Mouse (Mus musculus): ENCODE measurements around the gene Tshr. TPM values are rescaled to one million over a fixed set of nuclear protein-coding genes. Genes with fewer than 3 reads are reported as not detected.

Tshr gene
- total RNA-seq, 1 experiment, result 0.22 TPM

GRCm38 (mm10) chr12:91412461-91413182 lies 28.3 kb downstream of the Tshr start:
- Histone ChIP-seq H3K9ac (ENCODE audit: insufficient read depth, low read depth, low read length, poor library complexity, severe bottlenecking) (no peak overlapping the region), H3K36me3 (ENCODE audit: control insufficient read depth, insufficient read depth, low read length, poor library complexity, severe bottlenecking) (no peaks in the 10 kb centered on the region), H3K9me3 (ENCODE audit: control insufficient read depth, insufficient read depth, low read depth, low read length) (no peaks in the 10 kb centered on the region), H3K4me1 (ENCODE audit: control insufficient read depth in 2 of 2, insufficient read depth in 2 of 2, low read length in 2 of 2, poor library complexity in 1 of 2) (no peaks in the 10 kb centered on the region), H3K27ac (ENCODE audit: insufficient read depth, low read depth, low read length, poor library complexity, severe bottlenecking) (no peak overlapping the region), H3K4me3 (ENCODE audit: insufficient read depth in 1 of 2, low read depth in 1 of 2, low read length in 2 of 2, poor library complexity in 1 of 2, severe bottlenecking in 1 of 2) (no peak overlapping the region)
- TF ChIP-seq HCFC1 (IDR thresholded peaks at IDR 0.05; ENCODE audit: borderline replicate concordance, insufficient read depth, low read length) (no peak), MAFK (IDR thresholded peaks at IDR 0.05; ENCODE audit: insufficient read depth, low read depth, low read length) (no peak), ZNF384 (IDR thresholded peaks at IDR 0.05; ENCODE audit: low read depth, low read length) (no peak), CHD2 (IDR thresholded peaks at IDR 0.05; ENCODE audit: low read depth, low read length) (no peak), ZC3H11A (IDR thresholded peaks at IDR 0.05; ENCODE audit: borderline replicate concordance, low read depth, low read length) (no peak)
- DNase-seq (ENCODE audit: low read depth, low spot score), result no peak
- in situ Hi-C loops (cut with MboI; ENCODE audit: low sequenced_read_pairs in 2 of 2, unreplicated experiment in 2 of 2), result loop anchor here (25.0 kb wide), 1 partner anchor 375 kb away; the partner anchor contains the start of gene Ston2 (in 2 of the 2)

DNA sequence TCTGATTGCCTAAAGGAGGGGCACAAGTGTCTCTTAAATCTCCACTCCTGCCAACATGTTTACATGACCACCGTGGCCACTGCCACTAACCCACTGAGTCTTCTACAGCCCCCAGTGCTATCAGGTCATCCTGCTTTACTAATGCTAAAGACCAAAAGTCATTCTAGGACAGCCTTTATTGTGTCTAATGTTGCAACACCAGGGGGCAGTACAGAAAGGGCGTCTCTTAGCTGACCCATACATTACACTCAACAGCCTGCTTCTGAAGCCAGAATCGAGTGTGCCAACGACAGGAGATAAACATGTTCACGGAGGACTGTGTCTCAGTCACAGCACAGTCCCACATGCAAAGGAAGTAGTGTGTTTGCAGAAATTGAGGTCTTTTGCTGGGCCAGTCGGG lies 30.7 kb downstream of the Tshr start:
- no peaks in the 10 kb centered on the region for H3K36me3 ChIP-seq (ENCODE audit: control insufficient read depth, insufficient read depth, low read length, poor library complexity, severe bottlenecking)
- no peak overlapping the region for H3K27ac ChIP-seq (ENCODE audit: insufficient read depth, low read depth, low read length, poor library complexity, severe bottlenecking)
- no peak overlapping the region for H3K9ac ChIP-seq (ENCODE audit: insufficient read depth, low read depth, low read length, poor library complexity, severe bottlenecking)
- no peaks in the 10 kb centered on the region for H3K9me3 ChIP-seq (ENCODE audit: control insufficient read depth, insufficient read depth, low read depth, low read length)
- no peak overlapping the region for H3K4me3 ChIP-seq (ENCODE audit: insufficient read depth in 1 of 2, low read depth in 1 of 2, low read length in 2 of 2, poor library complexity in 1 of 2, severe bottlenecking in 1 of 2)
- H3K4me1 ChIP-seq (ENCODE audit: control insufficient read depth in 2 of 2, insufficient read depth in 2 of 2, low read length in 2 of 2, poor library complexity in 1 of 2), result no peaks in the 10 kb centered on the region
- in situ Hi-C loops (cut with MboI; ENCODE audit: low sequenced_read_pairs in 2 of 2, unreplicated experiment in 2 of 2), result loop anchor here (25.0 kb wide), 1 partner anchor 372 kb away; the partner anchor contains the start of gene Ston2 (in 2 of the 2)
- no peak for TF ChIP-seq ZC3H11A (IDR thresholded peaks at IDR 0.05; ENCODE audit: borderline replicate concordance, low read depth, low read length)
- no peak for TF ChIP-seq CHD2 (IDR thresholded peaks at IDR 0.05; ENCODE audit: low read depth, low read length)
- TF ChIP-seq HCFC1 (IDR thresholded peaks at IDR 0.05; ENCODE audit: borderline replicate concordance, insufficient read depth, low read length), result no peak
- no peak for TF ChIP-seq ZNF384 (IDR thresholded peaks at IDR 0.05; ENCODE audit: low read depth, low read length)
- no peak for TF ChIP-seq MAFK (IDR thresholded peaks at IDR 0.05; ENCODE audit: insufficient read depth, low read depth, low read length)
- DNase-seq (ENCODE audit: low read depth, low spot score), result no peak

DNA sequence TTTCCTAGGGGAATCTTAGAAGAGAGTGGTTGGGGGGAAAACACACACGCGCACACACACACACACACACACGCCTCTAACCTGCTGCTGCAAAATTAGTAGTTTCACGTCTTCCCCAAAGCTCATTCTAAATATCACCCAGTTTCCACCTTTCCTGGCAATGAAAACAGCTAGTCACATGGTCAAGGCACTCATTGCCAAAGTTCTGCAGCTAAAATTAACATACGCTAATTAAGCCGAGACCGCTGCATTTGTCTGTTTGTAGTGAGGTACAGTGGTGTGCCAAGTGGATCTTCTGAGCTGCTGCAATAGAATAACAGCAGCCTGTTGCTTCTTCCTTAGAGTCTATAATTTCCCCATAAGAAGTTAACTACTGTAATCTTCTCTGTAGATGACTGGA lies 32.5 kb downstream of the Tshr start:
- H3K9ac ChIP-seq (ENCODE audit: insufficient read depth, low read depth, low read length, poor library complexity, severe bottlenecking), result no peak overlapping the region
- TF ChIP-seq HCFC1 (IDR thresholded peaks at IDR 0.05; ENCODE audit: borderline replicate concordance, insufficient read depth, low read length), result no peak
- TF ChIP-seq ZNF384 (IDR thresholded peaks at IDR 0.05; ENCODE audit: low read depth, low read length), result no peak
- no peak for TF ChIP-seq CHD2 (IDR thresholded peaks at IDR 0.05; ENCODE audit: low read depth, low read length)
- no peak for TF ChIP-seq MAFK (IDR thresholded peaks at IDR 0.05; ENCODE audit: insufficient read depth, low read depth, low read length)
- no peak for TF ChIP-seq ZC3H11A (IDR thresholded peaks at IDR 0.05; ENCODE audit: borderline replicate concordance, low read depth, low read length)
- H3K36me3 ChIP-seq (ENCODE audit: control insufficient read depth, insufficient read depth, low read length, poor library complexity, severe bottlenecking), result no peaks in the 10 kb centered on the region
- no peak overlapping the region for H3K27ac ChIP-seq (ENCODE audit: insufficient read depth, low read depth, low read length, poor library complexity, severe bottlenecking)
- no peaks in the 10 kb centered on the region for H3K9me3 ChIP-seq (ENCODE audit: control insufficient read depth, insufficient read depth, low read depth, low read length)
- H3K4me1 ChIP-seq (ENCODE audit: control insufficient read depth in 2 of 2, insufficient read depth in 2 of 2, low read length in 2 of 2, poor library complexity in 1 of 2), result no peaks in the 10 kb centered on the region
- H3K4me3 ChIP-seq (ENCODE audit: insufficient read depth in 1 of 2, low read depth in 1 of 2, low read length in 2 of 2, poor library complexity in 1 of 2, severe bottlenecking in 1 of 2), result no peak overlapping the region
- in situ Hi-C loops (cut with MboI; ENCODE audit: low sequenced_read_pairs in 2 of 2, unreplicated experiment in 2 of 2), result loop anchor here (25.0 kb wide), 1 partner anchor 370 kb away; the partner anchor contains the start of gene Ston2 (in 2 of the 2)
- DNase-seq (ENCODE audit: low read depth, low spot score), result no peak

- H3K4me1 ChIP-seq (ENCODE audit: control insufficient read depth in 2 of 2, insufficient read depth in 2 of 2, low read length in 2 of 2, poor library complexity in 1 of 2), result no peaks in the 10 kb centered on the region
- no peak overlapping the region for H3K27ac ChIP-seq (ENCODE audit: insufficient read depth, low read depth, low read length, poor library complexity, severe bottlenecking)
- no peaks in the 10 kb centered on the region for H3K36me3 ChIP-seq (ENCODE audit: control insufficient read depth, insufficient read depth, low read length, poor library complexity, severe bottlenecking)
- DNase-seq (ENCODE audit: low read depth, low spot score), result peak; percentile 64
- TF ChIP-seq ZC3H11A (IDR thresholded peaks at IDR 0.05; ENCODE audit: borderline replicate concordance, low read depth, low read length), result no peak
- TF ChIP-seq HCFC1 (IDR thresholded peaks at IDR 0.05; ENCODE audit: borderline replicate concordance, insufficient read depth, low read length), result no peak
- no peak for TF ChIP-seq MAFK (IDR thresholded peaks at IDR 0.05; ENCODE audit: insufficient read depth, low read depth, low read length)
- TF ChIP-seq ZNF384 (IDR thresholded peaks at IDR 0.05; ENCODE audit: low read depth, low read length), result no peak
- TF ChIP-seq CHD2 (IDR thresholded peaks at IDR 0.05; ENCODE audit: low read depth, low read length), result no peak
- in situ Hi-C loops (cut with MboI; ENCODE audit: low sequenced_read_pairs in 2 of 2, unreplicated experiment in 2 of 2), result loop anchor here (25.0 kb wide), 1 partner anchor 369 kb away; the partner anchor contains the start of gene Ston2 (in 2 of the 2)
- no peaks in the 10 kb centered on the region for H3K9me3 ChIP-seq (ENCODE audit: control insufficient read depth, insufficient read depth, low read depth, low read length)
- no peak overlapping the region for H3K4me3 ChIP-seq (ENCODE audit: insufficient read depth in 1 of 2, low read depth in 1 of 2, low read length in 2 of 2, poor library complexity in 1 of 2, severe bottlenecking in 1 of 2)
- no peak overlapping the region for H3K9ac ChIP-seq (ENCODE audit: insufficient read depth, low read depth, low read length, poor library complexity, severe bottlenecking)
Observed at GRCm38 (mm10) chr12:91418791-91419190, 34.4 kb downstream of the Tshr start.

All from ES-E14 (cell line).